Mouse (Mus musculus) CH12.LX (cell line): Measurements from ENCODE around the gene Bap1. TPM values are rescaled to one million over a fixed set of nuclear protein-coding genes. Genes with fewer than 3 reads are reported as not detected.

Experiments used
- DNase-seq: peaks from one replicate; pipeline ENCODE4 v3.0.0-alpha.2; 2013; ENCODE audit errors: extremely low read depth
- H3K27ac ChIP-seq: 2 replicates; pipeline ENCODE4 v1.5.1; 2012; ENCODE audit warnings: low read depth, mild to moderate bottlenecking, control low read depth, moderate library complexity; ENCODE audit not compliant: insufficient read depth
- H3K27me3 ChIP-seq: replicated peaks from 2 replicates; pipeline ENCODE3; 2012; ENCODE audit warnings: inconsistent platforms
- H3K36me3 ChIP-seq, 2 experiments: replicated peaks in 1 of 2; 2 replicates each; pipeline versions ENCODE3 to v1.6.1; 2012; ENCODE audit warnings: inconsistent platforms in 1 of 2, low read length in 1 of 2, mild to moderate bottlenecking in 1 of 2, mixed read lengths in 1 of 2, moderate library complexity in 1 of 2; ENCODE audit not compliant: control insufficient read depth in 1 of 2, insufficient read depth in 1 of 2
- H3K4me1 ChIP-seq, 2 experiments: 2 replicates each; pipeline ENCODE4 v1.6.1; 2012; ENCODE audit warnings: inconsistent platforms in 1 of 2, moderate library complexity in 1 of 2; ENCODE audit not compliant: insufficient read depth in 2 of 2, control insufficient read depth in 1 of 2
- H3K4me2 ChIP-seq: 2 replicates; pipeline ENCODE4 v1.6.1; 2012; ENCODE audit warnings: low read depth, mild to moderate bottlenecking, control low read depth; ENCODE audit not compliant: poor library complexity, insufficient read depth, severe bottlenecking
- H3K4me3 ChIP-seq, 3 experiments: fragments of 150-350 bp in 1 of 3; sonication (generic) in 1 of 3; replicated peaks in 1 of 3; 2 replicates each; pipeline versions ENCODE3 to v1.5.1; 2011 to 2012; ENCODE audit warnings: low read depth in 2 of 3, low read length in 2 of 3, mild to moderate bottlenecking in 2 of 3, moderate library complexity in 2 of 3, control low read depth in 1 of 3, improper control_type of control experiment in 1 of 3, inconsistent platforms in 1 of 3, mixed read lengths in 1 of 3; ENCODE audit not compliant: poor library complexity in 1 of 3
- H3K79me2 ChIP-seq: replicated peaks from 2 replicates; pipeline ENCODE4 v1.6.1; 2012; ENCODE audit warnings: mild to moderate bottlenecking, moderate library complexity; ENCODE audit not compliant: control insufficient read depth, poor library complexity, insufficient read depth, severe bottlenecking; ENCODE audit errors: extremely low read depth
- H3K9ac ChIP-seq: 2 replicates; pipeline ENCODE4 v1.6.1; 2012; ENCODE audit warnings: low read depth, mild to moderate bottlenecking, control low read depth, moderate library complexity; ENCODE audit not compliant: insufficient read depth
- H3K9me3 ChIP-seq: replicated peaks from 2 replicates; pipeline ENCODE3; 2012; ENCODE audit warnings: low read length, inconsistent platforms, mixed read lengths
- CHD1 ChIP-seq: IDR thresholded peaks from 2 replicates; pipeline ENCODE4 v1.6.1; 2012; ENCODE audit warnings: low read depth, low read length, improper control_type of control experiment, inconsistent platforms
- CTCF ChIP-seq, 2 experiments: IDR thresholded peaks in 1 of 2; conservative IDR thresholded peaks in 1 of 2; 2 replicates each; pipeline ENCODE4 v1.5.1; 2011 to 2012; ENCODE audit warnings: low read depth in 2 of 2, low read length in 2 of 2, improper control_type of control experiment in 1 of 2, inconsistent platforms in 1 of 2, mild to moderate bottlenecking in 1 of 2, moderate library complexity in 1 of 2
- E2F4 ChIP-seq: IDR thresholded peaks from 2 replicates; pipeline ENCODE4 v1.6.1; 2011; ENCODE audit warnings: low read depth, low read length, improper control_type of control experiment; ENCODE audit not compliant: insufficient replicate concordance
- ETS1 ChIP-seq: conservative IDR thresholded peaks from 2 replicates; pipeline ENCODE4 v1.6.1; 2012; ENCODE audit warnings: low read depth, mild to moderate bottlenecking, inconsistent platforms, low read length, improper control_type of control experiment, moderate library complexity
- GABPA ChIP-seq: IDR thresholded peaks from 2 replicates; pipeline ENCODE4 v1.6.1; 2012; ENCODE audit warnings: low read depth, low read length, improper control_type of control experiment, inconsistent platforms; ENCODE audit not compliant: insufficient replicate concordance
- JUND ChIP-seq: conservative IDR thresholded peaks from 2 replicates; pipeline ENCODE4 v1.6.1; 2011; ENCODE audit warnings: low read depth, low read length, improper control_type of control experiment
- KAT2A ChIP-seq: IDR thresholded peaks from 2 replicates; pipeline ENCODE4 v1.6.1; 2012; ENCODE audit warnings: low read length, improper control_type of control experiment, inconsistent platforms; ENCODE audit not compliant: insufficient replicate concordance
- MAZ ChIP-seq: IDR thresholded peaks from 2 replicates; pipeline ENCODE4 v1.6.1; 2012; ENCODE audit warnings: low read depth, mild to moderate bottlenecking, inconsistent platforms, low read length, improper control_type of control experiment, moderate library complexity
- MEF2A ChIP-seq: IDR thresholded peaks from 2 replicates; pipeline ENCODE4 v1.6.1; 2014; ENCODE audit warnings: low read depth, mild to moderate bottlenecking, inconsistent platforms, low read length, improper control_type of control experiment, borderline replicate concordance
- MXI1 ChIP-seq: IDR thresholded peaks from 2 replicates; pipeline ENCODE4 v1.6.1; 2011; ENCODE audit warnings: mild to moderate bottlenecking, low read depth, low read length, improper control_type of control experiment
- NELFE ChIP-seq: IDR thresholded peaks from 2 replicates; pipeline ENCODE4 v1.6.1; 2011; ENCODE audit warnings: low read depth, low read length, improper control_type of control experiment
- PAX5 ChIP-seq: IDR thresholded peaks from 2 replicates; pipeline ENCODE4 v1.6.1; 2012; ENCODE audit warnings: low read length, inconsistent platforms, mixed read lengths
- POLR2A ChIP-seq: IDR thresholded peaks from 2 replicates; pipeline ENCODE4 v1.6.1; 2011; ENCODE audit warnings: low read depth, mild to moderate bottlenecking, improper control_type of control experiment, low read length
- POLR2AphosphoS2 ChIP-seq: IDR thresholded peaks from 2 replicates; pipeline ENCODE4 v1.6.1; 2011; ENCODE audit warnings: low read depth, low read length, improper control_type of control experiment
- SIN3A ChIP-seq: IDR thresholded peaks from 2 replicates; pipeline ENCODE4 v1.6.1; 2012; ENCODE audit warnings: low read length, improper control_type of control experiment, inconsistent platforms
- USF1 ChIP-seq: IDR thresholded peaks from 2 replicates; pipeline ENCODE4 v1.6.1; 2014; ENCODE audit warnings: low read depth, mild to moderate bottlenecking, inconsistent platforms, low read length, improper control_type of control experiment
- ZC3H11A ChIP-seq: IDR thresholded peaks from 2 replicates; pipeline ENCODE4 v1.6.1; 2012; ENCODE audit warnings: low read depth, mild to moderate bottlenecking, inconsistent platforms, low read length, improper control_type of control experiment
- ZNF384 ChIP-seq: IDR thresholded peaks from 2 replicates; pipeline ENCODE4 v1.6.1; 2012; ENCODE audit warnings: low read depth, low read length, improper control_type of control experiment, inconsistent platforms
- dilution Hi-C: fragments of 300-500 bp; cut with MboI; formaldehyde crosslinking; loops from 2 replicates; pipeline ENCODE4 v1.14.3; 2020; ENCODE audit warnings: low sequenced_read_pairs; ENCODE audit not compliant: extremely low pct_unique_long_range_greater_than_20kb, extremely low pct_ligation_motif_present
- in situ Hi-C: fragments of 300-500 bp; cut with MboI; formaldehyde crosslinking; loops from 3 replicates; pipeline ENCODE4 v1.14.3; 2019; ENCODE audit warnings: low sequenced_read_pairs, low pct_ligation_motif_present, low pct_unique_long_range_greater_than_20kb, mixed read lengths
- polyA plus RNA-seq: library from polyadenylated mRNA; unstranded; fragments of >175 nt; gene quantifications from 2 replicates; pipeline ENCODE4 v1.2.1, GENCODE M21; 2012; ENCODE audit warnings: low read depth; ENCODE audit not compliant: insufficient read length
- total RNA-seq, 2 experiments: library from RNA; depleted of rRNA; stranded (reverse); fragments of 300-350 nt in 1 of 2; fragments of >200 nt in 1 of 2; gene quantifications; 2 replicates each; pipeline ENCODE4 v1.2.3; 2012 to 2014

Bap1 gene
- total and polyA plus RNA-seq, 3 experiments: 56.6 to 87.7 (median 62.0) TPM

DNA sequence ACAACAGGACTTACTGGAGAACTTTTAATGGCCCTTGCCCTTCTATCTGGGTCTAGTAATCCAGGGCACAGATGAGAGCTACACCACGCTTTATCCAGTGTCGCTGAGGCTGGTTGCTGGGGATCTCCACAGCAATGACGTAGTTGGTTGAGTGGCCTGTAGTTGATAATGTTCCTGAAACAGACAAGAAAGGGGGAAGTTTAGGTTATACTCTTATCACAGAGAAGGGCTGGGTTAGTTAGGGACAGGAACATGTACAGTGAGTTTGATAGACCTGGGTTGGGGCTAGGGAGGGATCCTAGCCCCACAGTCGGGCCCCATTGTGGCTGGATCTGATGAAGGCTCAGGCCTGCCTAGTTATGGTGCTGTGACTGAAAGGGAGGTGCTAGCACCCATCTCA lies 9.1 kb downstream of the Bap1 start:
- no peaks in the 10 kb centered on the region for H3K27me3 ChIP-seq
- peaks cover 58 to 89% of the 10 kb centered on the region in 2 experiments for H3K36me3 ChIP-seq
- H3K9me3 ChIP-seq: no peaks in the 10 kb centered on the region
- H3K27ac ChIP-seq: no peak overlapping the region
- no peak for DNase-seq
- no peak overlapping the region for H3K4me3 ChIP-seq
- H3K4me2 ChIP-seq: no peak overlapping the region
- no peaks in the 10 kb centered on the region for H3K79me2 ChIP-seq
- dilution Hi-C loops: no loop called here
- no peak overlapping the region for H3K9ac ChIP-seq
- TF ChIP-seq ZNF384 (no peak), CHD1 (no peak), SIN3A (no peak), POLR2A (no peak), E2F4 (no peak)
- TF ChIP-seq, all 38 proteins: peak for 0
- no peaks in the 10 kb centered on the region for H3K4me1 ChIP-seq
- in situ Hi-C loops: no loop called here

- Histone ChIP-seq H3K4me3 (no peak overlapping the region), H3K79me2 (no peaks in the 10 kb centered on the region), H3K4me2 (no peak overlapping the region), H3K36me3 (peaks cover 53 to 83% of the 10 kb centered on the region in 2 experiments), H3K4me1 (no peaks in the 10 kb centered on the region), H3K9ac (no peak overlapping the region), H3K9me3 (no peaks in the 10 kb centered on the region)
- in situ Hi-C loops: no loop called here
- dilution Hi-C loops: no loop called here
- TF ChIP-seq POLR2AphosphoS2: no peak
- TF ChIP-seq MAZ: no peak
- TF ChIP-seq PAX5: no peak
- TF ChIP-seq GABPA: no peak
- no peak for TF ChIP-seq JUND
- TF ChIP-seq KAT2A: no peak
- no peak for TF ChIP-seq ZC3H11A
- TF ChIP-seq SIN3A: no peak
- TF ChIP-seq E2F4: no peak
- no peak for TF ChIP-seq MXI1
- no peak for TF ChIP-seq USF1
- no peak for TF ChIP-seq NELFE
- TF ChIP-seq ETS1: no peak
- TF ChIP-seq CTCF (conservative IDR thresholded peaks at IDR 0.05 in 1 of 2, IDR thresholded peaks at IDR 0.05 in 1 of 2; ENCODE audit: low read depth in 2 of 2, low read length in 2 of 2): no peak
- no peak for TF ChIP-seq MEF2A
- TF ChIP-seq, all 38 proteins: peak for 0
- Histone ChIP-seq H3K27me3 (no peaks in the 10 kb centered on the region), H3K27ac (no peak overlapping the region)
- no peak for DNase-seq
These were observed 9.7 kb downstream of the Bap1 start for GRCm38 (mm10) chr14:31260932-31261331.
